Mouse (Mus musculus): Measurements from ENCODE around the gene Rpl7l1. TPM values are rescaled to one million over a fixed set of nuclear protein-coding genes. Genes with fewer than 3 reads are reported as not detected.

Rpl7l1 gene
- polyA plus RNA-seq, 1 experiment, result 74.3 TPM

- H3K27me3 ChIP-seq (ENCODE audit: control insufficient read depth, insufficient read depth, insufficient read length), result no peaks in the 10 kb centered on the region
- H3K79me2 ChIP-seq (ENCODE audit: control insufficient read depth, insufficient read depth), result no peaks in the 10 kb centered on the region
- TF ChIP-seq MYOG (IDR thresholded peaks at IDR 0.05; ENCODE audit: control insufficient read depth in 1 of 3, insufficient read depth in 1 of 3, insufficient read length in 2 of 3, low read depth in 2 of 3) (no peak), POLR2A (IDR thresholded peaks at IDR 0.05; ENCODE audit: insufficient read length, low read depth) (no peak), REST (IDR thresholded peaks at IDR 0.05; ENCODE audit: insufficient read depth, insufficient read length) (no peak), MYOD1 (IDR thresholded peaks at IDR 0.05; ENCODE audit: control insufficient read depth in 1 of 3, insufficient read length in 2 of 3, low read depth in 2 of 3) (no peak), POLR2AphosphoS2 (IDR thresholded peaks at IDR 0.05; ENCODE audit: insufficient read length, low read depth) (no peak), USF1 (IDR thresholded peaks at IDR 0.05; ENCODE audit: low read depth) (no peak), TCF3 (IDR thresholded peaks at IDR 0.05; ENCODE audit: insufficient read length, low read depth) (no peak), TCF12 (IDR thresholded peaks at IDR 0.05; ENCODE audit: insufficient read depth, poor library complexity, severe bottlenecking) (no peak), CEBPB (IDR thresholded peaks at IDR 0.05; ENCODE audit: insufficient read depth, poor library complexity, severe bottlenecking) (no peak), MAX (IDR thresholded peaks at IDR 0.05; ENCODE audit: low read depth) (no peak), SRF (IDR thresholded peaks at IDR 0.05; ENCODE audit: control insufficient read depth, insufficient read length, low read depth) (no peak), E2F4 (IDR thresholded peaks at IDR 0.05; ENCODE audit: insufficient read depth) (no peak)
- H3K36me3 ChIP-seq (ENCODE audit: control insufficient read depth, insufficient read depth), result no peaks in the 10 kb centered on the region
- no peak overlapping the region for H3K4me3 ChIP-seq
- no peak overlapping the region for H3K4me2 ChIP-seq (ENCODE audit: low read depth)
- no peak overlapping the region for H3ac ChIP-seq (ENCODE audit: control insufficient read depth, insufficient read length)
Observed at GRCm38 (mm10) chr17:46736160-46736559, 46.3 kb downstream of the Rpl7l1 start.

GRCm38 (mm10) chr17:46735287-46735686 lies 47.2 kb downstream of the Rpl7l1 start:
- Histone ChIP-seq H3ac (ENCODE audit: control insufficient read depth, insufficient read length) (no peak overlapping the region), H3K36me3 (ENCODE audit: control insufficient read depth, insufficient read depth) (no peaks in the 10 kb centered on the region), H3K79me2 (ENCODE audit: control insufficient read depth, insufficient read depth) (no peaks in the 10 kb centered on the region), H3K4me2 (ENCODE audit: low read depth) (no peak overlapping the region), H3K4me3 (no peak overlapping the region), H3K27me3 (ENCODE audit: control insufficient read depth, insufficient read depth, insufficient read length) (no peaks in the 10 kb centered on the region)
- TF ChIP-seq TCF12 (IDR thresholded peaks at IDR 0.05; ENCODE audit: insufficient read depth, poor library complexity, severe bottlenecking), result no peak
- TF ChIP-seq POLR2A (IDR thresholded peaks at IDR 0.05; ENCODE audit: insufficient read length, low read depth), result no peak
- TF ChIP-seq USF1 (IDR thresholded peaks at IDR 0.05; ENCODE audit: low read depth), result no peak
- TF ChIP-seq TCF3 (IDR thresholded peaks at IDR 0.05; ENCODE audit: insufficient read length, low read depth), result no peak
- no peak for TF ChIP-seq E2F4 (IDR thresholded peaks at IDR 0.05; ENCODE audit: insufficient read depth)
- TF ChIP-seq MYOG (IDR thresholded peaks at IDR 0.05; ENCODE audit: control insufficient read depth in 1 of 3, insufficient read depth in 1 of 3, insufficient read length in 2 of 3, low read depth in 2 of 3), result no peak
- no peak for TF ChIP-seq POLR2AphosphoS2 (IDR thresholded peaks at IDR 0.05; ENCODE audit: insufficient read length, low read depth)
- no peak for TF ChIP-seq MYOD1 (IDR thresholded peaks at IDR 0.05; ENCODE audit: control insufficient read depth in 1 of 3, insufficient read length in 2 of 3, low read depth in 2 of 3)
- TF ChIP-seq REST (IDR thresholded peaks at IDR 0.05; ENCODE audit: insufficient read depth, insufficient read length), result no peak
- TF ChIP-seq MAX (IDR thresholded peaks at IDR 0.05; ENCODE audit: low read depth), result no peak
- TF ChIP-seq CEBPB (IDR thresholded peaks at IDR 0.05; ENCODE audit: insufficient read depth, poor library complexity, severe bottlenecking), result no peak

- TF ChIP-seq USF1 (IDR thresholded peaks at IDR 0.05; ENCODE audit: low read depth), result no peak
- no peak overlapping the region for H3ac ChIP-seq (ENCODE audit: control insufficient read depth, insufficient read length)
- no peaks in the 10 kb centered on the region for H3K27me3 ChIP-seq (ENCODE audit: control insufficient read depth, insufficient read depth, insufficient read length)
- H3K4me2 ChIP-seq (ENCODE audit: low read depth), result no peak overlapping the region
- H3K79me2 ChIP-seq (ENCODE audit: control insufficient read depth, insufficient read depth), result no peaks in the 10 kb centered on the region
- H3K36me3 ChIP-seq (ENCODE audit: control insufficient read depth, insufficient read depth), result no peaks in the 10 kb centered on the region
- H3K4me3 ChIP-seq, result no peak overlapping the region
Observed at GRCm38 (mm10) chr17:46734055-46734454, 48.4 kb downstream of the Rpl7l1 start.

- H3K4me3 ChIP-seq, result no peak within 1 kb of the TSS
Observed at GRCm38 (mm10) chr17:46728904-46729318, 53.6 kb downstream of the Rpl7l1 start, which contains the start of gene Gnmt. TSS of gene Gnmt (minus strand) at chr17:46729168.

GRCm38 (mm10) chr17:46728496-46728895 lies 54.0 kb downstream of the Rpl7l1 start:
- Histone ChIP-seq H3K27me3 (ENCODE audit: control insufficient read depth, insufficient read depth, insufficient read length) (no peaks in the 10 kb centered on the region), H3K4me3 (no peak overlapping the region), H3K4me2 (ENCODE audit: low read depth) (no peak overlapping the region), H3ac (ENCODE audit: control insufficient read depth, insufficient read length) (no peak overlapping the region), H3K36me3 (ENCODE audit: control insufficient read depth, insufficient read depth) (no peaks in the 10 kb centered on the region), H3K79me2 (ENCODE audit: control insufficient read depth, insufficient read depth) (no peaks in the 10 kb centered on the region)
- TF ChIP-seq REST (IDR thresholded peaks at IDR 0.05; ENCODE audit: insufficient read depth, insufficient read length), result no peak

More at GRCm38 (mm10) chr17:46728904-46729318, 53.6 kb downstream of the Rpl7l1 start, which contains the start of gene Gnmt:
- Histone ChIP-seq H3K27me3 (ENCODE audit: control insufficient read depth, insufficient read depth, insufficient read length) (no peaks in the 10 kb centered on the region), H3ac (ENCODE audit: control insufficient read depth, insufficient read length) (no peak within 1 kb of the TSS), H3K79me2 (ENCODE audit: control insufficient read depth, insufficient read depth) (no peaks in the 10 kb centered on the region), H3K4me2 (ENCODE audit: low read depth) (no peak within 1 kb of the TSS), H3K36me3 (ENCODE audit: control insufficient read depth, insufficient read depth) (no peaks in the 10 kb centered on the region)
- no peak for TF ChIP-seq SRF (IDR thresholded peaks at IDR 0.05; ENCODE audit: control insufficient read depth, insufficient read length, low read depth)
- no peak for TF ChIP-seq TCF3 (IDR thresholded peaks at IDR 0.05; ENCODE audit: insufficient read length, low read depth)
- TF ChIP-seq CEBPB (IDR thresholded peaks at IDR 0.05; ENCODE audit: insufficient read depth, poor library complexity, severe bottlenecking), result no peak
- no peak for TF ChIP-seq REST (IDR thresholded peaks at IDR 0.05; ENCODE audit: insufficient read depth, insufficient read length)
- TF ChIP-seq POLR2AphosphoS2 (IDR thresholded peaks at IDR 0.05; ENCODE audit: insufficient read length, low read depth), result no peak
- TF ChIP-seq MYOD1 (IDR thresholded peaks at IDR 0.05; ENCODE audit: control insufficient read depth in 1 of 3, insufficient read length in 2 of 3, low read depth in 2 of 3), result no peak
